Mouse (Mus musculus) liver, embryonic 12.5 days (tissue): ENCODE measurements around the gene Sema6c. TPM values are rescaled to one million over a fixed set of nuclear protein-coding genes. Genes with fewer than 3 reads are reported as not detected.
"Not testable (repeated sequence)": the region's sequence is repeated elsewhere in the genome, so short reads cannot be mapped to it uniquely, and the experiment has no call there.

Experiments
- ATAC-seq: fragments of 200-750 bp; cut with Nextera tagmentation; 2 replicates; pipeline ENCODE4 v1.8.0; 2017; ENCODE audit warnings: moderate number of reproducible peaks, mild to moderate bottlenecking, moderate library complexity
- H3K27ac ChIP-seq: fragments of 300-500 bp; sonication (generic); 2 replicates; pipeline ENCODE4 v1.5.1; 2016; ENCODE audit warnings: mild to moderate bottlenecking
- H3K27me3 ChIP-seq: fragments of 300-500 bp; sonication (generic); replicated peaks from 2 replicates; pipeline ENCODE4 v1.6.1; 2016; ENCODE audit warnings: mild to moderate bottlenecking, moderate library complexity
- H3K36me3 ChIP-seq: fragments of 300-500 bp; sonication (generic); 2 replicates; pipeline ENCODE4 v1.6.1; 2016; ENCODE audit warnings: mild to moderate bottlenecking, moderate library complexity
- H3K4me1 ChIP-seq: fragments of 300-500 bp; sonication (generic); 2 replicates; pipeline ENCODE4 v1.6.1; 2016
- H3K4me2 ChIP-seq: fragments of 300-500 bp; sonication (generic); 2 replicates; pipeline ENCODE4 v1.6.1; 2016; ENCODE audit warnings: mild to moderate bottlenecking, moderate library complexity
- H3K4me3 ChIP-seq: fragments of 300-500 bp; sonication (generic); 2 replicates; pipeline ENCODE4 v1.5.1; 2016; ENCODE audit warnings: mild to moderate bottlenecking, moderate library complexity
- H3K9ac ChIP-seq: fragments of 300-500 bp; sonication (generic); 2 replicates; pipeline ENCODE4 v1.6.1; 2016; ENCODE audit warnings: mild to moderate bottlenecking, moderate library complexity
- H3K9me3 ChIP-seq: fragments of 300-500 bp; sonication (generic); replicated peaks from 2 replicates; pipeline ENCODE4 v1.6.1; 2016; ENCODE audit warnings: mild to moderate bottlenecking, moderate library complexity
- WGBS: fragments of 180-500 bp; shearing (Covaris S2); methylation state at CpG from one replicate; pipeline ENCODE4 v1.1.7; 2016; ENCODE audit not compliant: insufficient replicate concordance; 5-methylcytosine and 5-hydroxymethylcytosine counted together
- polyA plus RNA-seq: library from polyadenylated mRNA; unstranded; fragments of >200 nt; fragmentation: Nextera tagmentation; extraction: Ambion mirVana; gene quantifications from 2 replicates; pipeline ENCODE4 v1.2.1, GENCODE M21; 2016

Sema6c gene
- 1.9 and 2.1 TPM in 2 replicates for polyA plus RNA-seq

- H3K27ac ChIP-seq, result no peak within 1 kb of the TSS
- ATAC-seq, result peak; percentile 96
- H3K27me3 ChIP-seq, result peaks cover 76% of the 10 kb centered on the region
- H3K36me3 ChIP-seq, result no peaks in the 10 kb centered on the region
- WGBS, result under 1% methylated on average over 66 of the region's 66 CpGs
- peak within 1 kb of the TSS; percentile 70 for H3K4me3 ChIP-seq
- H3K9me3 ChIP-seq, result no peaks in the 10 kb centered on the region
- H3K9ac ChIP-seq, result peak within 1 kb of the TSS; percentile 69
- H3K4me2 ChIP-seq, result peak within 1 kb of the TSS; percentile 99
- peaks cover 31% of the 10 kb centered on the region for H3K4me1 ChIP-seq
These were observed at the start of gene Sema6c for GRCm38 (mm10) chr3:95159987-95160963. Sema6c (plus strand) TSS chr3:95160457.

GRCm38 (mm10) chr3:95110911-95111726 is 49.1 kb upstream of the Sema6c start, which contains the start of gene Vps72:
Vps72 (plus strand) TSS chr3:95111022.
- Histone ChIP-seq H3K4me3 (peak within 1 kb of the TSS; percentile 83), H3K9ac (peak within 1 kb of the TSS; percentile 85), H3K36me3 (peaks cover 17% of the 10 kb centered on the region), H3K4me2 (peak within 1 kb of the TSS; percentile 70), H3K9me3 (no peaks in the 10 kb centered on the region), H3K27ac (peak within 1 kb of the TSS; percentile 94), H3K4me1 (peaks cover 42% of the 10 kb centered on the region), H3K27me3 (no peaks in the 10 kb centered on the region)
- ATAC-seq, result peak; percentile 71
- WGBS, result 1% methylated on average over 54 of the region's 54 CpGs

- WGBS, result 89% methylated on average over 1 of the region's 1 CpGs
- H3K27me3 ChIP-seq, result no peaks in the 10 kb centered on the region
- H3K9ac ChIP-seq, result no peak overlapping the region; the same call in 1 of the 2 replicates
- H3K4me3 ChIP-seq, result no peak overlapping the region
- no peak for ATAC-seq
- H3K9me3 ChIP-seq, result no peaks in the 10 kb centered on the region
- peaks cover 40% of the 10 kb centered on the region for H3K4me1 ChIP-seq
- peak overlapping the region; percentile 70 for H3K4me2 ChIP-seq
- 0 out of 2 replicates have a peak overlapping the region, but pooled peaks have one; percentile 0 for H3K27ac ChIP-seq
- H3K36me3 ChIP-seq, result peaks cover 24% of the 10 kb centered on the region
These were observed 47.5 kb upstream of the Sema6c start for GRCm38 (mm10) chr3:95112760-95113159.

GRCm38 (mm10) chr3:95117751-95118150 is 42.5 kb upstream of the Sema6c start:
- Histone ChIP-seq H3K9me3 (no peaks in the 10 kb centered on the region), H3K4me1 (peaks cover 5% of the 10 kb centered on the region), H3K27ac (no peak overlapping the region), H3K4me2 (no peak overlapping the region), H3K36me3 (peaks cover 70% of the 10 kb centered on the region), H3K27me3 (no peaks in the 10 kb centered on the region), H3K9ac (no peak overlapping the region), H3K4me3 (no peak overlapping the region)
- 88% methylated on average over 2 of the region's 2 CpGs for WGBS
- no peak for ATAC-seq

- no peak overlapping the region for H3K4me3 ChIP-seq
- no peak overlapping the region for H3K4me2 ChIP-seq
- H3K27me3 ChIP-seq, result no peaks in the 10 kb centered on the region
- WGBS, result 55% methylated on average over 6 of the region's 6 CpGs
- H3K9me3 ChIP-seq, result no peaks in the 10 kb centered on the region
- H3K4me1 ChIP-seq, result peaks cover 7% of the 10 kb centered on the region
- ATAC-seq, result 0 out of 2 replicates have a peak, but pooled peaks have one; percentile 24
- no peak overlapping the region for H3K9ac ChIP-seq
- H3K36me3 ChIP-seq, result peaks cover 55% of the 10 kb centered on the region
- peak overlapping the region; percentile 36; the same call in 1 of the 2 replicates for H3K27ac ChIP-seq
These were observed 38.7 kb upstream of the Sema6c start for GRCm38 (mm10) chr3:95121580-95121979.

- peaks cover 39% of the 10 kb centered on the region for H3K36me3 ChIP-seq
- H3K27me3 ChIP-seq, result no peaks in the 10 kb centered on the region
- WGBS, result 52% methylated on average over 6 of the region's 6 CpGs
- H3K9ac ChIP-seq, result no peak within 1 kb of the TSS
- H3K4me2 ChIP-seq, result no peak within 1 kb of the TSS
- peaks cover 7% of the 10 kb centered on the region for H3K4me1 ChIP-seq
- 0 out of 2 replicates have a peak, but pooled peaks have one; percentile 16 for ATAC-seq
- H3K27ac ChIP-seq, result 0 out of 2 replicates have a peak within 1 kb of the TSS, but pooled peaks have one; percentile 13
- no peaks in the 10 kb centered on the region for H3K9me3 ChIP-seq
- no peak within 1 kb of the TSS for H3K4me3 ChIP-seq
These were observed 36.0 kb upstream of the Sema6c start, which contains the start of gene Tmod4 for GRCm38 (mm10) chr3:95124246-95124645. Tmod4 (plus strand) TSS chr3:95124476.

DNA sequence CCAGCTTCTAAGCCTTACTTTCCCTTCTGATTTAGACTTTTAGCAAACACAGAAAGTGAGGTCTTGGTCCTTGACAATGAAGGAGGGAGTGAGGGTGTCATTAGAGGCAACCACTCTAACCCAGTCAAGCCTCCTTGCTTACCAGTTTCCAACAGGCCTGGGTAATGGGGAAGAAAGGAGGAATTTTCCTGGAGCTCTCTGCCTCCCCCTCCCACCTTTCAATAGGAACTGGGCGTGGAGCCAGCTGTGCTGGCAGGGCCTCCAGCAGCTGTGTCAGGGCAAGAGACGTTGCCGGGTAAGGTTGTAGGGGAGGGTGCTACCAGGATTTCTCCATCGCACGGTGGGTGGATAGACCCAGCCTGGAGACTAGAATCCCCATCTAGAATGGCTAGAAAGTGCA is 35.3 kb upstream of the Sema6c start:
- Histone ChIP-seq H3K9me3 (no peaks in the 10 kb centered on the region), H3K27ac (no peak overlapping the region), H3K4me3 (no peak overlapping the region), H3K27me3 (no peaks in the 10 kb centered on the region), H3K4me2 (no peak overlapping the region), H3K9ac (no peak overlapping the region), H3K4me1 (peaks cover 7% of the 10 kb centered on the region), H3K36me3 (peaks cover 39% of the 10 kb centered on the region)
- 59% methylated on average over 5 of the region's 5 CpGs for WGBS
- no peak for ATAC-seq

- Histone ChIP-seq H3K27ac (no peak overlapping the region), H3K36me3 (peaks cover 32% of the 10 kb centered on the region), H3K27me3 (no peaks in the 10 kb centered on the region), H3K4me3 (no peak overlapping the region), H3K4me1 (peaks cover 15% of the 10 kb centered on the region), H3K9me3 (no peaks in the 10 kb centered on the region), H3K4me2 (no peak overlapping the region), H3K9ac (no peak overlapping the region)
- no peak for ATAC-seq
- 70% methylated on average over 6 of the region's 6 CpGs for WGBS
These were observed 31.0 kb upstream of the Sema6c start for GRCm38 (mm10) chr3:95129226-95129651.

GRCm38 (mm10) chr3:95130081-95130480 is 30.2 kb upstream of the Sema6c start:
- Histone ChIP-seq H3K9ac (no peak overlapping the region), H3K27ac (no peak overlapping the region), H3K36me3 (peaks cover 32% of the 10 kb centered on the region), H3K4me1 (peaks cover 13% of the 10 kb centered on the region), H3K4me3 (no peak overlapping the region), H3K9me3 (no peaks in the 10 kb centered on the region), H3K27me3 (no peaks in the 10 kb centered on the region), H3K4me2 (no peak overlapping the region)
- no peak for ATAC-seq
- 80% methylated on average over 5 of the region's 5 CpGs for WGBS

DNA sequence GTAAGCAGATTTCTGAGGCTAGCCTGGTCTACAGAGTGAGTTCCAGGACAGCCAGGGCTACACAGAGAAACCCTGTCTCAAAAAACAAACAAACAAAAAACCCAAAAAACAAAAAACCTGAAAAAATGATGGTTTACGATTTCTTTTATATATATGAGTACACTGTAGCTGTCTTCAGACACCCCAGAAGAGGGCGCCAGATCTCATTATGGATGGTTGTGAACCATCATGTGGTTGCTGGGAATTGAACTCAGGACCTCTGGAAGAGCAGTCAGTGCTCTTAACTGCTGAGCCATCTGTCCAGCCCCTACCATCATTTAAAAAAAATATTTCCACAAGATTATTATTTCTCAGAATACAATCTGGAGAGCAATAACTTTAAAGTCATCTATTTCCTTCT is 27.9 kb upstream of the Sema6c start:
- not testable (repeated sequence) for H3K4me3 ChIP-seq, ATAC-seq, H3K9ac ChIP-seq, H3K4me2 ChIP-seq, H3K27me3 ChIP-seq, H3K27ac ChIP-seq, H3K9me3 ChIP-seq
- WGBS, result 76% methylated on average over 2 of the region's 2 CpGs
- H3K4me1 ChIP-seq, result peaks cover 29% of the 10 kb centered on the region
- H3K36me3 ChIP-seq, result peaks cover 32% of the 10 kb centered on the region

DNA sequence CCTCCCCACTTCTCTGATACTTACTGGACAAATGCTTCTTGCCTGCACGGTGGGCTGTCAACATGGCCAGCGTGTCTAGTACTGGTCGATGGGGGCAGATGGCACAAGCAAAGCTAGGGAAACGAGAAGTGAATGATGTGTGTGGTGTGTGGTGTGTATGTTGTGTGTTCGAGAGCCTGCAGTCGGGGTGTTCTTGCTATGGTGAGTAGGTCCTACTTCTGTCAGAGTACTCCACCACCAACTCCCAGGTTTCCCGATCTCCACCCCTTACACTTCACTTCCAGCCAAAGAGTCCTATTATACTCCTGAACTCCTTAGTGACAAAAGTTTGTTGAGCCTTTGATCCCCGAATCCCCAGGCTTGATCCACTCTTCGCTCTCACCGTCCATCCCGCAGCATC is 27.1 kb upstream of the Sema6c start:
- peak overlapping the region; percentile 80 for H3K27ac ChIP-seq
- H3K27me3 ChIP-seq, result no peaks in the 10 kb centered on the region
- 47% methylated on average over 11 of the region's 11 CpGs for WGBS
- H3K36me3 ChIP-seq, result peaks cover 36% of the 10 kb centered on the region
- no peaks in the 10 kb centered on the region for H3K9me3 ChIP-seq
- peak overlapping the region; percentile 79 for H3K4me3 ChIP-seq
- peak overlapping the region; percentile 84 for H3K4me2 ChIP-seq
- no peak; the same call in 1 of the 2 replicates for ATAC-seq
- peaks cover 29% of the 10 kb centered on the region for H3K4me1 ChIP-seq
- H3K9ac ChIP-seq, result peak overlapping the region; percentile 81
